Mouse (Mus musculus) kidney, embryonic 15.5 days (tissue): Measurements from ENCODE around the gene Panx1. TPM values are rescaled to one million over a fixed set of nuclear protein-coding genes. Genes with fewer than 3 reads are reported as not detected.
A peak's percentile ranks its signal among the peaks of the same experiment; 100 is the strongest.

Experiments used
- ATAC-seq: fragments of 200-750 bp; cut with Nextera tagmentation; replicated peaks from 2 replicates; pipeline ENCODE4 v1.8.0; 2017; ENCODE audit warnings: moderate TSS enrichment; ENCODE audit not compliant: low FRiP score
- H3K27ac ChIP-seq: fragments of 300-500 bp; sonication (generic); 2 replicates; pipeline ENCODE4 v1.5.1; 2015; ENCODE audit warnings: mild to moderate bottlenecking, inconsistent platforms
- H3K27me3 ChIP-seq: fragments of 300-500 bp; sonication (generic); 2 replicates; pipeline ENCODE4 v1.6.1; 2015; ENCODE audit warnings: inconsistent platforms
- H3K36me3 ChIP-seq: fragments of 300-500 bp; sonication (generic); 2 replicates; pipeline ENCODE4 v1.6.1; 2015; ENCODE audit warnings: inconsistent platforms
- H3K4me1 ChIP-seq: fragments of 300-500 bp; sonication (generic); 2 replicates; pipeline ENCODE4 v1.6.1; 2015; ENCODE audit warnings: inconsistent platforms
- H3K4me2 ChIP-seq: fragments of 300-500 bp; sonication (generic); 2 replicates; pipeline ENCODE4 v1.6.1; 2015; ENCODE audit warnings: moderate library complexity, mild to moderate bottlenecking, inconsistent platforms
- H3K4me3 ChIP-seq: fragments of 300-500 bp; sonication (generic); replicated peaks from 2 replicates; pipeline ENCODE4 v1.5.1; 2015; ENCODE audit warnings: mild to moderate bottlenecking, inconsistent platforms
- H3K9ac ChIP-seq: fragments of 300-500 bp; sonication (generic); 2 replicates; pipeline ENCODE4 v1.6.1; 2015; ENCODE audit warnings: mild to moderate bottlenecking, inconsistent platforms
- H3K9me3 ChIP-seq: fragments of 300-500 bp; sonication (generic); replicated peaks from 2 replicates; pipeline ENCODE4 v1.6.1; 2016; ENCODE audit warnings: inconsistent platforms
- WGBS: fragments of 180-500 bp; shearing (Covaris S2); methylation state at CpG from one replicate; pipeline ENCODE4 v1.1.7; 2015; ENCODE audit warnings: mixed read lengths; 5-methylcytosine and 5-hydroxymethylcytosine counted together
- polyA plus RNA-seq: library from polyadenylated mRNA; unstranded; fragments of >200 nt; fragmentation: Nextera tagmentation; extraction: Ambion mirVana; gene quantifications from 2 replicates; pipeline ENCODE4 v1.2.1, GENCODE M21; 2015

Gene Panx1
- polyA plus RNA-seq, 1 experiment from 2014 or later, result 48.0 TPM

GRCm38 (mm10) chr9:15020561-15021080 lies 24.7 kb downstream of the Panx1 start:
- no peaks in the 10 kb centered on the region for H3K27me3 ChIP-seq
- H3K36me3 ChIP-seq, result peaks cover 15% of the 10 kb centered on the region
- no peak overlapping the region for H3K27ac ChIP-seq
- no peak overlapping the region for H3K4me3 ChIP-seq
- no peaks in the 10 kb centered on the region for H3K9me3 ChIP-seq
- H3K9ac ChIP-seq, result no peak overlapping the region
- H3K4me2 ChIP-seq, result no peak overlapping the region
- H3K4me1 ChIP-seq, result no peaks in the 10 kb centered on the region
- 94% methylated on average over 5 of the region's 5 CpGs for WGBS
- no peak for ATAC-seq

GRCm38 (mm10) chr9:15018756-15019131 lies 26.5 kb downstream of the Panx1 start:
- Histone ChIP-seq H3K36me3 (peaks cover 15% of the 10 kb centered on the region), H3K9ac (no peak overlapping the region), H3K4me3 (no peak overlapping the region), H3K27ac (no peak overlapping the region), H3K4me2 (no peak overlapping the region), H3K27me3 (no peaks in the 10 kb centered on the region), H3K4me1 (no peaks in the 10 kb centered on the region), H3K9me3 (no peaks in the 10 kb centered on the region)
- ATAC-seq, result no peak
- 75% methylated on average over 5 of the region's 5 CpGs for WGBS

GRCm38 (mm10) chr9:15017791-15018755 lies 27.2 kb downstream of the Panx1 start:
- no peak overlapping the region for H3K4me2 ChIP-seq
- no peak overlapping the region for H3K4me3 ChIP-seq
- no peak overlapping the region for H3K27ac ChIP-seq
- H3K27me3 ChIP-seq, result no peaks in the 10 kb centered on the region
- peaks cover 15% of the 10 kb centered on the region for H3K36me3 ChIP-seq
- no peaks in the 10 kb centered on the region for H3K9me3 ChIP-seq
- WGBS, result 84% methylated on average over 18 of the region's 18 CpGs
- no peaks in the 10 kb centered on the region for H3K4me1 ChIP-seq
- no peak overlapping the region for H3K9ac ChIP-seq
- ATAC-seq, result no peak

GRCm38 (mm10) chr9:15015223-15015956 lies 29.9 kb downstream of the Panx1 start:
- no peak; the same call in 1 of the 2 replicates for ATAC-seq
- H3K9ac ChIP-seq, result no peak overlapping the region
- no peaks in the 10 kb centered on the region for H3K9me3 ChIP-seq
- peaks cover 6% of the 10 kb centered on the region for H3K36me3 ChIP-seq
- no peaks in the 10 kb centered on the region for H3K4me1 ChIP-seq
- no peak overlapping the region for H3K4me3 ChIP-seq
- no peaks in the 10 kb centered on the region for H3K27me3 ChIP-seq
- H3K4me2 ChIP-seq, result no peak overlapping the region
- no peak overlapping the region for H3K27ac ChIP-seq
- WGBS, result 55% methylated on average over 7 of the region's 7 CpGs

- no peaks in the 10 kb centered on the region for H3K9me3 ChIP-seq
- no peak for ATAC-seq
- 0 out of 2 replicates have a peak, but pooled peaks cover 6% of the 10 kb centered on the region for H3K4me1 ChIP-seq
- no peaks in the 10 kb centered on the region for H3K27me3 ChIP-seq
- WGBS, result 66% methylated on average over 14 of the region's 14 CpGs
- H3K4me3 ChIP-seq, result no peak overlapping the region
- H3K9ac ChIP-seq, result no peak overlapping the region
- H3K36me3 ChIP-seq, result peaks cover 36% of the 10 kb centered on the region
- H3K4me2 ChIP-seq, result no peak overlapping the region
- H3K27ac ChIP-seq, result no peak overlapping the region
These were observed 37.7 kb downstream of the Panx1 start for GRCm38 (mm10) chr9:15007566-15007965.

- WGBS, result 69% methylated on average over 9 of the region's 9 CpGs
- Histone ChIP-seq H3K27ac (no peak overlapping the region), H3K4me3 (no peak overlapping the region), H3K4me2 (no peak overlapping the region), H3K9ac (no peak overlapping the region), H3K36me3 (peaks cover 33% of the 10 kb centered on the region), H3K9me3 (no peaks in the 10 kb centered on the region), H3K4me1 (0 out of 2 replicates have a peak, but pooled peaks cover 6% of the 10 kb centered on the region), H3K27me3 (no peaks in the 10 kb centered on the region)
- ATAC-seq, result 0 out of 2 replicates have a peak, but pooled peaks have one; percentile 33
These were observed 41.0 kb downstream of the Panx1 start for GRCm38 (mm10) chr9:15004298-15004685.

GRCm38 (mm10) chr9:15003676-15004297 lies 41.5 kb downstream of the Panx1 start:
- no peak for ATAC-seq
- Histone ChIP-seq H3K4me3 (no peak overlapping the region), H3K9ac (no peak overlapping the region), H3K27ac (no peak overlapping the region), H3K27me3 (no peaks in the 10 kb centered on the region), H3K4me2 (no peak overlapping the region), H3K4me1 (0 out of 2 replicates have a peak, but pooled peaks cover 6% of the 10 kb centered on the region), H3K9me3 (no peaks in the 10 kb centered on the region), H3K36me3 (peaks cover 33% of the 10 kb centered on the region)
- WGBS, result 41% methylated on average over 10 of the region's 10 CpGs

GRCm38 (mm10) chr9:15002995-15003613 lies 42.2 kb downstream of the Panx1 start:
- H3K27ac ChIP-seq, result no peak overlapping the region
- no peak for ATAC-seq
- WGBS, result 47% methylated on average over 6 of the region's 6 CpGs
- no peak overlapping the region for H3K4me2 ChIP-seq
- no peaks in the 10 kb centered on the region for H3K27me3 ChIP-seq
- H3K4me1 ChIP-seq, result 0 out of 2 replicates have a peak, but pooled peaks cover 6% of the 10 kb centered on the region
- H3K9me3 ChIP-seq, result no peaks in the 10 kb centered on the region
- H3K4me3 ChIP-seq, result no peak overlapping the region
- H3K9ac ChIP-seq, result no peak overlapping the region
- H3K36me3 ChIP-seq, result peaks cover 30% of the 10 kb centered on the region

GRCm38 (mm10) chr9:14998790-14999189 lies 46.5 kb downstream of the Panx1 start:
- no peak for ATAC-seq
- Histone ChIP-seq H3K9me3 (no peaks in the 10 kb centered on the region), H3K36me3 (no peaks in the 10 kb centered on the region), H3K27ac (no peak overlapping the region), H3K4me3 (no peak overlapping the region), H3K4me2 (no peak overlapping the region), H3K27me3 (no peaks in the 10 kb centered on the region), H3K9ac (no peak overlapping the region), H3K4me1 (0 out of 2 replicates have a peak, but pooled peaks cover 5% of the 10 kb centered on the region)
- 89% methylated on average over 9 of the region's 9 CpGs for WGBS

- H3K4me2 ChIP-seq, result no peak overlapping the region
- H3K9me3 ChIP-seq, result no peaks in the 10 kb centered on the region
- H3K27me3 ChIP-seq, result no peaks in the 10 kb centered on the region
- no peak overlapping the region for H3K4me3 ChIP-seq
- H3K36me3 ChIP-seq, result no peaks in the 10 kb centered on the region
- no peak overlapping the region for H3K27ac ChIP-seq
- ATAC-seq, result no peak
- no peaks in the 10 kb centered on the region for H3K4me1 ChIP-seq
- no peak overlapping the region for H3K9ac ChIP-seq
- WGBS, result 78% methylated on average over 11 of the region's 11 CpGs
These were observed 47.8 kb downstream of the Panx1 start for GRCm38 (mm10) chr9:14997271-14998055.

- ATAC-seq, result no peak
These were observed 49.8 kb downstream of the Panx1 start for GRCm38 (mm10) chr9:14995525-14995924.

More at GRCm38 (mm10) chr9:14995525-14995924, 49.8 kb downstream of the Panx1 start:
- H3K27me3 ChIP-seq, result no peaks in the 10 kb centered on the region
- H3K36me3 ChIP-seq, result no peaks in the 10 kb centered on the region
- no peak overlapping the region for H3K4me3 ChIP-seq
- H3K4me2 ChIP-seq, result no peak overlapping the region
- no peak overlapping the region for H3K9ac ChIP-seq
- WGBS, result 66% methylated on average over 1 of the region's 1 CpGs
- no peaks in the 10 kb centered on the region for H3K4me1 ChIP-seq
- no peaks in the 10 kb centered on the region for H3K9me3 ChIP-seq
- no peak overlapping the region for H3K27ac ChIP-seq
